Mouse (Mus musculus) MEL (cell line): Measurements from ENCODE around the gene Cc2d2b. TPM values are rescaled to one million over a fixed set of nuclear protein-coding genes. Genes with fewer than 3 reads are reported as not detected.

Experiments
- polyA plus RNA-seq, 2 experiments: library from polyadenylated mRNA; stranded (reverse) in 1 of 2; unstranded in 1 of 2; fragments of >175 nt in 1 of 2; fragments of >200 nt in 1 of 2; gene quantifications; 2 replicates each; pipeline versions ENCODE4 v1.2.1 to v1.2.4; 2012; ENCODE audit warnings: low replicate concordance in 2 of 2, low read depth in 1 of 2; ENCODE audit not compliant: insufficient read length in 2 of 2, insufficient read depth in 1 of 2, missing spikeins in 1 of 2
- total RNA-seq: library from RNA; depleted of rRNA; stranded (reverse); fragments of 300-350 nt; gene quantifications from 2 replicates; pipeline ENCODE4 v1.2.3, GENCODE M21; 2012; rRNA removed

Cc2d2b gene
- total and polyA plus RNA-seq, 3 experiments, result not detected

Other genes starting within 250 kb of the Cc2d2b start
- 1.3 and 2.2 TPM in 2 replicates for gene Sorbs1, start 235.0 kb upstream of the Cc2d2b start, total RNA-seq
- gene Sorbs1, start 235.0 kb upstream of the Cc2d2b start, polyA plus RNA-seq, result 1 to 10 TPM in 1 of 2 experiments, not detected in 1; 5.3 TPM
- gene Aldh18a1, start 160.3 kb upstream of the Cc2d2b start, total RNA-seq, result 35.3 and 68.5 TPM in 2 replicates
- 100 to 1,000 TPM in 1 of 2 experiments, 10 to 100 TPM in 1; 89.7 to 214 TPM for gene Aldh18a1, start 160.3 kb upstream of the Cc2d2b start, polyA plus RNA-seq
- gene Tctn3, start 136.5 kb upstream of the Cc2d2b start, total RNA-seq, result 2.9 and 3.6 TPM in 2 replicates
- 1 to 10 TPM in 1 of 2 experiments, not detected in 1; 6.2 TPM for gene Tctn3, start 136.5 kb upstream of the Cc2d2b start, polyA plus RNA-seq
- not detected in 2 replicates for gene Entpd1, start 136.4 kb upstream of the Cc2d2b start, total RNA-seq
- not detected for gene Entpd1, start 136.4 kb upstream of the Cc2d2b start, polyA plus RNA-seq
- 7.1 and 8.5 TPM in 2 replicates for gene Ccnj, start 82.5 kb downstream of the Cc2d2b start, total RNA-seq
- 10 to 100 TPM in 1 of 2 experiments, not detected in 1; 10.7 TPM for gene Ccnj, start 82.5 kb downstream of the Cc2d2b start, polyA plus RNA-seq
- gene Zfp518a, start 146.0 kb downstream of the Cc2d2b start, total RNA-seq, result 2.5 and 3.1 TPM in 2 replicates
- 10 to 100 TPM in 1 of 2 experiments, 1 to 10 TPM in 1; 3.1 to 22.0 TPM for gene Zfp518a, start 146.0 kb downstream of the Cc2d2b start, polyA plus RNA-seq
- gene Blnk, start 245.8 kb downstream of the Cc2d2b start, total RNA-seq, result not detected in 2 replicates
- gene Blnk, start 245.8 kb downstream of the Cc2d2b start, polyA plus RNA-seq, result not detected